Mouse (Mus musculus): ENCODE results near the gene Slc25a18.

DNA sequence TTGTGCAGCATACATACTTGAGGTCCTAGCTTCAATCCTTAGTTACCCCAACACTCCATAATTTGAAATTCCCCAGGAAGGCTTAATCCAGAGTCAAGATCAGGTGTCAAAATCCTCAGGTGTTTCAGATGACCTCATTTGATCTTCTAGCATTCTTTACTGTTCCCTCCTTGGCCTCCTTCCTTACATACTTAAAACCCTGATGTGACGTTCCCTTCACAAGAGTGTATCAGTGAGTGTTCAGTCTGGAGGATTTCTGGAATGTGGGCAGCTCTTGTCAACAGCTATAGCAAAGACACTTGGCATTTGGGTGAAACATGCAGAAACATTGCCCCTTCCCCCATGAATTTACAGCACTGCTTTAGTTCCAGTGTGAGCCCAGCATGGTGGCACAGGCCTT is 3.4 kb upstream of the Slc25a18 start:
- TF ChIP-seq EP300 (IDR thresholded peaks at IDR 0.05; ENCODE audit: insufficient read depth, low read depth, low read length) (no peak), CTCF (IDR thresholded peaks at IDR 0.05; ENCODE audit: low read depth, low read length) (no peak)

Measured in ES-Bruce4 (cell line).